Mouse (Mus musculus) thymus, postnatal 0 days (tissue): ENCODE measurements at regions not wholly inside any gene's neighbourhood (a gene's known extent, or its start where the extent isn't known, plus 50 kb on each side); places are given as distances from the start of the nearest gene placed in this dataset.

Source experiments
- DNase-seq: peaks from one replicate; pipeline ENCODE4 v3.0.0-alpha.2; 2015; ENCODE audit warnings: low spot score

- peak; percentile 33 for DNase-seq
Measured at GRCm38 (mm10) chr15:36427334-36427733, 580.2 kb downstream of the Zfp706 start.

- no peak for DNase-seq
Measured at GRCm38 (mm10) chr15:36425902-36426301, 581.7 kb downstream of the Zfp706 start.

- no peak for DNase-seq
Measured at GRCm38 (mm10) chr15:36424047-36424446, 583.5 kb downstream of the Zfp706 start.

- no peak for DNase-seq
Measured at GRCm38 (mm10) chr15:36422781-36423180, 584.8 kb downstream of the Zfp706 start.

- DNase-seq, result no peak
Measured at GRCm38 (mm10) chr15:36419943-36420480, 587.6 kb downstream of the Zfp706 start.

- DNase-seq, result no peak
Measured at GRCm38 (mm10) chr15:36417426-36417825, 590.1 kb downstream of the Zfp706 start.

- DNase-seq, result no peak
Measured at GRCm38 (mm10) chr15:36415552-36416249, 591.9 kb downstream of the Zfp706 start.

GRCm38 (mm10) chr15:36412016-36412415 is 595.6 kb downstream of the Zfp706 start:
- no peak for DNase-seq

- DNase-seq, result no peak
Measured at GRCm38 (mm10) chr15:36405446-36405845, 602.1 kb downstream of the Zfp706 start.

GRCm38 (mm10) chr15:36403336-36404119 is 604.0 kb downstream of the Zfp706 start:
- no peak for DNase-seq

- DNase-seq, result no peak
Measured at GRCm38 (mm10) chr15:36402051-36402450, 605.5 kb downstream of the Zfp706 start.

GRCm38 (mm10) chr15:36400311-36400840 is 607.2 kb downstream of the Zfp706 start:
- no peak for DNase-seq

- no peak for DNase-seq
Measured at GRCm38 (mm10) chr15:36399355-36400012, 608.1 kb downstream of the Zfp706 start.

GRCm38 (mm10) chr15:36398099-36398982 is 609.2 kb downstream of the Zfp706 start:
- no peak for DNase-seq

GRCm38 (mm10) chr15:36396791-36397190 is 610.8 kb downstream of the Zfp706 start:
- DNase-seq, result no peak

GRCm38 (mm10) chr15:36396245-36396644 is 611.3 kb downstream of the Zfp706 start:
- DNase-seq, result peak; percentile 75

GRCm38 (mm10) chr15:36395672-36396050 is 611.9 kb downstream of the Zfp706 start:
- DNase-seq, result no peak

GRCm38 (mm10) chr15:36394914-36395671 is 612.5 kb downstream of the Zfp706 start:
- DNase-seq, result no peak

GRCm38 (mm10) chr15:36389775-36390174 is 617.8 kb downstream of the Zfp706 start:
- DNase-seq, result no peak

- no peak for DNase-seq
Measured at GRCm38 (mm10) chr15:36381228-36381671, 626.3 kb downstream of the Zfp706 start.
